Mouse (Mus musculus) 3134 (cell line): Measurements from ENCODE around the gene Fmod.

ENCODE experiments used
- DNase-seq: peaks from one replicate; pipeline ENCODE4 v3.0.0-alpha.2; 2011; ENCODE audit warnings: low spot score; ENCODE audit not compliant: insufficient read length; ENCODE audit errors: extremely low read depth

Gene Fmod

GRCm38 (mm10) chr1:134055666-134056245 lies 18.7 kb downstream of the Fmod start:
- no peak for DNase-seq

DNA sequence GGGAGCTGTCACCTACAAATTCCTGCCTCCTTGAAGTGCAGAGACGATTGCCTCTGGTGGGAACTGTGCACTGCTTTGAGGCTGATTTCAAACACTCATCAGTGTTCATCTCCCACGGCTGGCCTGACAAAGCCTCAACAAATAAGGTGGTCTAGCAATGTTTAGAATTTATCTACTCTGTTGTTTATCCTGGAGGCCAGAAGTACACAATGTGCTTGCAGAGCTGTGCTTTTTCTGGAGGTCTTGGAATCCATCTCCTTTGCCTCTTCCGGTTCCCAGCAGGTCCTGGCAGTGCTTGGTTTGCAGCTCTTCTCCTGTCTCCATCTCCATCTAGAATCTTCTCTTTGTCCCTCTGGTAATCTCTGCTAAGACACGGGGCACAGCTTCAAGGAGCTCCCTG lies 19.2 kb downstream of the Fmod start:
- DNase-seq, result no peak

- no peak for DNase-seq
These were observed 20.7 kb downstream of the Fmod start for GRCm38 (mm10) chr1:134057736-134058135.

GRCm38 (mm10) chr1:134058870-134059269 lies 21.8 kb downstream of the Fmod start:
- DNase-seq, result no peak

DNA sequence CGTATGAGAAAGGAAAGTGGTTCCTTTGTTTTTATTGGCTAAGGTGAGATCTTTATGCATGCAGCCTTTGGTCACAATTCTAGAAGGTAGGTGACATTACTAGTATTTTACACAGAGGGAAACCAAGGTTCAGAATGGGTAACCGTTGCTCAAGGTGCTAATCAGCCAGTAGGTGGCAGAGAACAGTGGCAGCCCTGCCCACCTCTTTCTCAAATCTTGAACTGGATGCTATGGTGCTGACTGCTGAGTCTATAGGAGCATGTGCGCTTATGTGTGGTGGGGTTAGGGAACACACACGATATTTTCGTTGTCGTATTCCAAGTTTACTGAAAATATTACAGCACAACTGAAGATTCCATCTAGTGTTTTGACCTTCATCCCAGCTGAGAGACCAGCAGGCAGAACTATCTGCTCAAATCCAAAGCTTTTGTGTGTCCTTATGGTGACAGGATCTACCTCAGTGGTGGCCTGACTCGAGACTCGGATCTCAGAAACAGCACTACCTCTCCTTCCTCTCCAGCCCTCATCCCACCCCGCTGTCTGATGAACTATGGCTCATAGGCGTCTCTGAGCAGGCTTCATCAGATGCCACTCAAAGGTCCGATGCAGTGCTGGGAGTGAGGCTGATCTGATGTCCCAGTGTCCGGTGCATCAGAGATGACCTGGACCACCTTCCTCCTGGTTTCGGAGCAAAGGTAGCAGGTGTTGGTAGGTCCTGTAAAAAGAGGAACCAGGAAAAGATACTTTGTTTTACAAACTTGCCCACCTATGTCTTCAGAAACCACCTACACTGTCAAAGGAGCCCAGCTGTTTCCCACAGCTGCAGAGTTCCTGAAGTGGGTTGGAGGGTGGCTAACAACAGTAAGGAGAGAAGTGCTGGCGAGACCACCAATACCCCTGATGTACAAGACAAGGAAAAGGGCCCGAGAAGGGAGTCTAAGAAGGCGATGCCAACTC lies 23.0 kb downstream of the Fmod start:
- DNase-seq, result no peak

- DNase-seq, result peak; percentile 75
These were observed 24.0 kb downstream of the Fmod start for GRCm38 (mm10) chr1:134060849-134061569.

GRCm38 (mm10) chr1:134061915-134062314 lies 24.9 kb downstream of the Fmod start:
- no peak for DNase-seq

GRCm38 (mm10) chr1:134062411-134063085 lies 25.5 kb downstream of the Fmod start:
- DNase-seq, result no peak

- DNase-seq, result no peak
These were observed 26.2 kb downstream of the Fmod start for GRCm38 (mm10) chr1:134063086-134063772.

GRCm38 (mm10) chr1:134063773-134064125 lies 26.7 kb downstream of the Fmod start:
- DNase-seq, result no peak

DNA sequence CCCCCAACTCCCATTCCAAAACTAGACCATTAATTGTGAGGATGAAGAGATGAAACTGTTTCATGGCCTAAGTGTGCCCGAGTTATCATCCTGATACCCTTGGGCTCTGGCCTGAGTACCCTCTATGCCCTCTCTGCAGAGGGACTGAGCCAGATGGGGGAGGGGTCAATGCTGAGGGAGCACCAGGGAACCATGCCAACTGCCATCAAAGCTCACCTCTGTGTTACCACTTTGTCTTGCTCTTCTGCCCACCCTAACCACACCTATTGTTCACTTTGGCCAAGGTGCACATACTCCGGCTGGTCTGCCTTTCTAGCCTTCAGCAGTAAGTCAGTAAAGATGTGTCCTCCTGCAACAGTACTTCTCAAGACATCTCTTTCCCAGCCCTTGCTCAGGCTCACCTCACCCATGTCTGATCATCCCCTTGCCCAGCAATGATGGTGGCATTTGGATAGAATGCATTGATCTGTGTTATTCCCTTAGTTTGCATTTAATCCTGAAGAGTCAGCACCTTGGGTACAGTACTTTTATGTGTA lies 27.3 kb downstream of the Fmod start:
- no peak for DNase-seq

- DNase-seq, result peak; percentile 41
These were observed 28.3 kb downstream of the Fmod start for GRCm38 (mm10) chr1:134065241-134065809.

GRCm38 (mm10) chr1:134066554-134066953 lies 29.5 kb downstream of the Fmod start:
- no peak for DNase-seq

- DNase-seq, result no peak
These were observed 30.1 kb downstream of the Fmod start for GRCm38 (mm10) chr1:134067143-134067619.

- DNase-seq, result no peak
These were observed 33.1 kb downstream of the Fmod start for GRCm38 (mm10) chr1:134070099-134070669.

GRCm38 (mm10) chr1:134071411-134072018 lies 34.5 kb downstream of the Fmod start:
- DNase-seq, result no peak

DNA sequence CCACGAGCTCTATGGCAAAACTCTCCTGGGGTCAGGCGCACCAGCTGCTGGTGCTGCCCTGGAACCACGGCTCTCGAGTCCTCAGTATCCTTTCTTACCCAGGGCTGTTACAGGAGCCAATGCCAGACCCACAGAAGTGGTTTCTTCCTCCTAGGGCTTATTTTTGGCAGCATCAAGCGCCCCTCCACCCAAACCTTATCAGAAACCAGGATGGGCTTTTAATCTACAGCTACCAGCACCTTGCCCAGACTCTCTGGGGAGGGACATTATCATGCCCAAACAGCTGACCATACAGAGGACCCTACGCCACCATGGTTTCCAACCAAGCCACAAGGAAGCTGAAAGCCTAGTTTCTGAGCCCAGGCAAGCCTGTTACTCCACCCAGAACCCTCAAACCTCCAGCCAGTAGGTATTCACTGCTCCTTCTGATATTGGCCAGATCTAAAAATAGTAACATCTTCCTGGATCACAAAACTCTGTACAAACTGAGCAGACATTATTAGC lies 36.1 kb downstream of the Fmod start:
- DNase-seq, result no peak

DNA sequence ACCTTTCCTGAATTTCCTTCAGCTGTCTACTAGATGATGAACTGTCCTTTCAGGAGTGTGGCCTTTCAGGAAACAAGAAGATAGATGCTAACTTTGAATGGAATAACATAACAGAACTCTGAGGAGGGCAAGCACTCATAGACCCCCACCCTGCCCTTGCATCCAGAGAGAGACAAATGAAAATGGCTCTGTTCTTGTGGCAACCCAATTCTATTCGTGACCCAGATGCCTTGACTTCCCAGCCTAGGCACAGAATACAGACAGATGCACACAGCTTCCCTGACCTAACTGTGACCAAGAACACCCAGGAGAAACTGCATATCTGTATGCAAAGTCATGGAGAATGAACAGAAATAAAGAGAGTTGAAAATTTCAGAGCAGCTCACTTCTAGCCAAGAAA lies 36.6 kb downstream of the Fmod start:
- DNase-seq, result no peak

- DNase-seq, result no peak
These were observed 37.1 kb downstream of the Fmod start for GRCm38 (mm10) chr1:134074184-134074583.
